Mouse (Mus musculus) megakaryocyte, adult 5-6 weeks (primary cell): Measurements from ENCODE around the gene Mycbp2. TPM values are rescaled to one million over a fixed set of nuclear protein-coding genes. Genes with fewer than 3 reads are reported as not detected.

Experiments used
- ATAC-seq: 2 replicates; pipeline ENCODE4 v1.8.0; 2016; ENCODE audit warnings: mild to moderate bottlenecking, inconsistent platforms; ENCODE audit not compliant: poor library complexity, severe bottlenecking
- total RNA-seq, 2 experiments: library from RNA; stranded (forward) in 1 of 2; stranded (reverse) in 1 of 2; fragments of 153-499, 151-499 nt in 1 of 2; fragments of 221-1000, 200-1000 nt in 1 of 2; gene quantifications; 2 replicates each; pipeline versions ENCODE4 v1.2.3 to v1.2.4; 2015 to 2017

Gene Mycbp2
- total RNA-seq, 2 experiments from 2014 or later = 56.4 to 71.3 TPM

DNA sequence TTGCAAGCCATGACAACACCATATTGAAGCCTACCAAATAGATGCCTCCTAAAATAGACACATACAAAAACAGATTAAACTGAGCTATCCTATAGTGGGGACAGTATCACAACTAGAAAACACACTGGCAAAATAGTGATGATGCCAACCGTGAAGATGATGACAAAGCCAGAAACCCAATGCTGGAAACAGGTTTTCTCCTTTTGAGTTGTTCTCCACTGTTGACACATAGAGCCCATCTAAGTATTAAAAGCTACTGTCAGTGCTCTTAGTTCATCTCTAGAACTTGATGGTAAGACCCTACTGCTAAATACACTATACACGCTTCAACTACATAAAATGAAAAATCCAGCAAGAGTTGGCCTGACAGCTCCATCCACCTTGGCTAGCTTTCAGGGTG is 86.2 kb downstream of the Mycbp2 start:
- no peak for ATAC-seq

DNA sequence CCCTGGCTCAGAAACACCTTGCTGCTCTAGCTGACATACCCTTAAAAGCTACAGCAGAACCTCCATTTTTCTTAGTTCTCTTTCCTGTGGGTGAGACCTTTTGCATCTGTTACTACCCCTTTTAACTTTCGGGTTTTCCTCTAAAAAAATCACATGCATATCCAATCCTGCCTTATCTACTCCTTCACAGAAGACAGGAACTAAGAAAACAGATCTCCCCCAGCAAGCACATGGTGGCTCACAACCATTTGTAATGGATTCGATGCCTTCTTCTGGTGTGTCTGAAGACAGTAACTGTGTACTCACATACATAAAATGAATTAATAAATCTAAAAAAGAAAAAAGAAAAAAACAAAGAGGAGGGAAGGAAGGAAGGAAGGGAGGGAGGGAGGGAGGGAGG is 87.9 kb downstream of the Mycbp2 start:
- ATAC-seq = no peak

DNA sequence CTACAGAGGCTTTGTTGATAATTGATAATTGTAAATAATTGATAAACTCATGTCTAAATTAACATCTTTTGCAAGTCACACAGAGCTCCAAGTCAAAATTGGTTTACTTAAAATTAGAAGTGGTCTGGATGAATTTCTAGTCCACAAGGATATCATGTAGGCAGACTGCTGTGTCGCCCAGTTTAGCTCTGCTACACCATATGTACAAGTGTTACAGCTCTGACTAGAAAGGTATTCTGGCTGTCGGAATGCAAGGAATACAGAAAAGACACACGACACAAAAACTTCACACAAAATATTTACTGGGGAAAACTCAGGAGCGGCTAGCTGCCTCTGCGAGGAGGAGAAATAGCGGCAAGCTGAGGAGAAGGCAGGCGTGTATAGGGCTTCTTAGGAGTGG is 89.7 kb downstream of the Mycbp2 start:
- no peak for ATAC-seq

DNA sequence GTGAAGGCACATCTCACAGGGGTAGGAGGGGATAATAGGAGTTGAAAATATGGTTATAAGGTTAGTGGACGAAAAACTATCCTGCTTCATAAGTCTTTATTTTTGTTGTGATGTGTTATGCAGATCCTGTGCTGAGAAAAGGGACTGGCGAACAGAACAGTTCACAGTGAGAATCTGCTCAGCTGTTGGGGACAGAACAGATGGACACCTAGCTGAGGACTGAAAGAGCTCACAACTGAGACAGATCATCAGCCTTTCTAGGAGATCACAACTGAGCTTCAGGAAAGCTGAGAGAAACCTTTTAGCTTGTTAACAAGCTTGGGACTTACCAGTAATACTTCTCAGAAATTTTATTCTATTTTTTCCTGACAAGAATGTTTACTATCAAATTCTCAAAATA is 92.3 kb downstream of the Mycbp2 start:
- ATAC-seq = no peak

DNA sequence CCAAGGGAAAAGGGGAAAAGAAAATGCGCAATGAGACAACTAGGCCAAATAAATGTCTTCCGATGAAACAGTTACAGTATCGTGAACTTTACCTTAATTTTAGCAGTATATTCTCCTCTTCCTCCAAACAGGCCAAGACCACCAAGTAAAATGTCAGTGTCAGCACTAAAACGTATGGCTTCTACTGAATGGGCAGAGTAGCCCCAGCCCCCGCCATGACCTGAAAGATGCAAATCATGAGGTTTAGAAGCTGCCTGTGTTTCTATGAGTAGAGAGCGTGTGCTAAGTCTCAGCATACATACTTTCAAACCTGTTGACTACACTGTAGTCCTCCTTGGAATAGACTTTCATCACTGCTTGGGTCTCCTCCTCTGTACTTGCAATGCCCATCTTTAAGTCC is 104.6 kb downstream of the Mycbp2 start:
- ATAC-seq = no peak

DNA sequence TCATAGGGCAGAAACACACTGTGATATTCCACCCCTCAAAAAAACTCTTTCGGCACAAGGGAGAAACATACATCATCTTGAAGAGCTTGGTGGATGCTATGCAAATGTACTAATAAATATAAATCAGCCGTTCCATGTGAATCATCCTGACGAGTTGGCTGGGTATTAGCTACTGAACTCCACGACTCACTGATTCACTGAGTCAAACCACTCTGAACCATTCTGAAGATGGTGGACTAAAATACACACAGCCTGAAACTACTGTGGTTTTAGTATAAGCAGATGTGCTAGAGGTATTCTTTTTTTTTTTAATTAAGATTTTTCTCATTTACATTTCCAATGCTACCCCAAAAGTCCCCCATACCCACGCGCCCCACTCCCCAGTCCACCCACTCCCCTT is 111.8 kb downstream of the Mycbp2 start:
- ATAC-seq = no peak

DNA sequence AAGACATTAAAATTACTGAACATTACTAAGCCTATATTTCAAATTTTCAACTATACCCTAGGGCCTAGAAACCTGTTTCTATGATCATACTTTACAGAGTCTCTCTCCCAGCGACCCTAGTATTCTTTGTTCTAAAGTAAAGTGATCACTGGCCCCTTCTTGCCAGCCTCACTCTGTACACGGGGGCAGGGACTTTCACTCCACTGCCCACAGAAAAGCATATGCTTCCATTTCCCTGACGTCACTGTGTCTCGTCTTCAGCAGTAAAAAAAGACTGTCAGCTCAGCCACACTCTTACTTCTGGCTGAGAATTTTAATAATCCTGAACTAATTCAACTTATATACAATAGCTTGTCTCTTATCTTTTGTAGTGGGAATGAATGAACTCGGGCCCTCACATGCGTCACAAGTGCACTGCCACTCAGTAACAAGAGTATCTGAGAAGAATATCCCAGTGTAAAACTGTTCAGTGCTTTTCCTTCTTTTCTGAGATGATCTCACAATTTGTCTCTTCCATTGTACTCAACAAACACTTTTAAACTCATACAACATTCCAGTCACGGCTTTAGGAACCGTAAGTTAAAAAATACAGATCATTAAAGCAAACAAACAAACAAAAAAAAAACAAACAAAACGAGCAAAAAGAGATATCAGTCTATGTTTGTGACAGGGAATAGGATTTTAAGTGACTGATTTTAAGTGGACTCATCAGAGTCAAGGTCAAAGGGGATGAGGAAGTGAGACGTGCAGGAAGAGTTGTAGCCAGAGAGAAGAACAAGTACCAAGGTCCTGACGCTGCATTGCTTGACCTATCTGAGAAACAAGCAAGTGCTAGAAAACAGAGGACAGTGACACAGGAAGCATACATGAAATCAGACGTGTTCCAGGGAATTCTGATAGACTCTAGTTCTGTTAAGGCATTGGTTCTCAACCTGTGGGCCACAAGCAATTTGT is 112.7 kb downstream of the Mycbp2 start:
- ATAC-seq = no peak

DNA sequence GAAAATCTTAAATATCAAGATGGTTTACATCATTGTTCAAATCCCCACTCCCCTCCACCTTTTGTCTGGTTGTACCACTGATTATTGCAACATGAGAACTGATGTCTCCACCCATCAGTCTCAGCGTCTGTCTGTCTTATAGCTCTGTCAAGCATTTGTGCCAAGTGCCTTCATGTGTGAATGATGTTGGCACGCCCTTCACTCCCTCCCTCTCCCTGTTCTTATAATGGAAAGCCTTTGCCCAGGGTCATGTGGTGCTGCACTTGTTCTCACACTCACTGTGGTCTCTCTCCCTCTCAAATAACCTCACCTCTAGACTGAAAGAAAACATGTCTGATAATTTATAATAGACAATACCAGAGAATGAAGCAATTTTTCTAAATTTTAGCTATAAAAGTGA is 124.3 kb downstream of the Mycbp2 start:
- ATAC-seq = no peak

DNA sequence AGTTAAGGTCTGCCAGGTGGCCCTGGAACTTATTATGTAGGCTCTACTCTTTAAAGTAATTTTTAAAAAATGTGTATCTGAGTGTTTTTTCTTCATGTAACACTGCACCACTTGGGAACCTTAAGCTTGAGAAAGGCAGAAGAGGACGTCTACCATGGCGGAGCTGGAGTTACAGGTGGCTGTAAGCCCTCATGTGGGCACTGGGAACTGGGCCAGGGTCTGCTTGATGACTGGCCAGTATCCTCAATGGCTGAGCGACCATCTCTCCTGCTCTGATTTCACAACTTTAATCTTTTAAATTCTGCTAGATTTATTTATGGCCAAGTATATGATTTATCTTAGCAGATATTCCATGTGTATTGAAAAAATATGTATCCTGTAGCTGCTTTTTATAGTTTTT is 124.9 kb downstream of the Mycbp2 start:
- no peak for ATAC-seq

DNA sequence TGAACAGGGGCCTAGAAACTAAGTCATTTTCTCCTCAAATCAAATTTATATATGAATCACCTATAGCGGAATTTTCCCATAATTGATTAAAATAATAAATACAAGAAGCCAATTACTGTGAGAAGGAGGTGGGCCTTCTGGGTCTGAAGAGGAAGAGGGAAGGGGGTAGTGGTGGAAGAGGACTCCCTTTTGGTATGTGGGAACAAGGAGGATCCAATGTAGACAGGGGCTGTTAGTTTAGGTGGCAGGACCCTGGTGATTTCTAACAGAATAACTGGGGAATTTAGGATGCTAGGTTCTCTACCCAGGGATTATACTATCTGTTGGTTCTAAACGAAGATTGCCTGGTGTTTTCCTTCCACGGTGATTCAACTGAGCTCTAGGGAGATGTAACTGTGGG is 130.3 kb downstream of the Mycbp2 start:
- no peak for ATAC-seq

DNA sequence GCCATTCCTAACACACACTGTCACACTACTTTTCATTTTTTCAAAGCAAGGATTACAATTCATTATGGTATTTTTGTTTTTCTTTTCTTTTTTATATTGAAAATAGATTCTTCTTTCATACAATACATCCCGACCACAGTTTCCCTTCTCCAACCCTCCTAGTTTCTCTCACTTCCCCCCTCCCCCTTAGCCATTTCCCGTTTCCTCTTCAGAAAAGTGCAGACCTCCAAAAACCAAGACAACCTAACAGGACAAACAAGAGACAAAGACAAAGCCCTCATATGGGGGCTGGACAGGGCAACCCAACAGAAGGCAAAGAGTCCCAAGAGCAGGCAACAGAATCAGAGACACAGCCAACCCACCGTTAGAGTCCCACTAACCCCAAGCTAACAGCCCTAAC is 160.0 kb downstream of the Mycbp2 start:
- peak; percentile 84 for ATAC-seq

DNA sequence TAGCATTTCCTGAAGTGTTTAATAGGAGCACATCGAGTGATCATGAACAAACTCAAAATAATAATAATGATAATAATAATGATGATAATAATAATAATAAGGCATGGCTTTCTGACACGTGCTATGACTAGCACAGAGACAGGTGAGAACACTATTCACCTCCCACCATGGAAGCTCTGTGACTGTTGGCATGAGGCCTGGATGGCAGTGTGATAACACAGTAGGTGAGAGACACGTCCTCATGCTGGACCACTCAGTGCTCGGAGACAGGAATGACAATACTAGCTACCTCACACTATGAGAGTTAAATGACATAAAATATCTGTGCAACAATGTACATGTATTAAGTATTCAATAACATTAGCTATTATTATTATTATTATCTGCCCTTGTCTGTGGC is 160.5 kb downstream of the Mycbp2 start:
- no peak for ATAC-seq

DNA sequence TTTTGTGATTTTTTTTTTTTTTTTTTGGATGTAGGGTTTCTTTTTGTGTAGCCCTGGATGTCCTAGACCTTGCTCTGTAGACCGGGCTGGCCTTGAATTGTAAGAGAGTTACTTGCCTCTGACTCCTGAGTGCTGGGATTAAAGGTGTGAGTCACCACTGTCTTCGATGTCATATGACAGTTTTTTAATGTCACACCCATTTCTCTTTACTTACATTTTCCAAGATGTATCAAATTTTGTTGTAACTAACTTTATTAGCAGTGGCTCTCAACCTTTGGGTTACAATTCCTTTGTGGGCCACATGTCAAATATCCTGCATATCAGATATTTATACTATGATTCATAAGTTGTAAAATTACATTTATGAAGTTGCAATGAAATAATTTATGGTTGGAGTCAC is 166.5 kb downstream of the Mycbp2 start:
- no peak for ATAC-seq

DNA sequence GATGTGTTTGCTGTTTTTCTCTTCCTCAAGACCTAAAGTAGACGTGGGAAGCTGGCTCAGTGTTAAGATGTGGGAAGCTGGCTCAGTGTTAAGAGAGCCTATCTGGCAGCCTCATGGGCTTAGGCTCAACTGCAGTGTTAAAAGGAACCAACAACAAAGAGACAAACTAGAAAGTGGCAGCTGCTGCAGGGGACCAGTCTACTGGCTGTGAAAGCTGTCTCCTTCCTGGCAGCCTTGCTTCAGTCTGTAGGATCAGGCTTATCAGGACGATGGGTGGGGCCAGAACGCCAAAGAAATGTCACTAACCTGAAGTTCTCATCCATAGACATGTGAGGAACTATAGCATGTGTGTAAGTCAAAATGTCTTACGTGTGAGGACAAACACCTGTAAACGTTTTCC is 183.7 kb downstream of the Mycbp2 start:
- no peak for ATAC-seq

DNA sequence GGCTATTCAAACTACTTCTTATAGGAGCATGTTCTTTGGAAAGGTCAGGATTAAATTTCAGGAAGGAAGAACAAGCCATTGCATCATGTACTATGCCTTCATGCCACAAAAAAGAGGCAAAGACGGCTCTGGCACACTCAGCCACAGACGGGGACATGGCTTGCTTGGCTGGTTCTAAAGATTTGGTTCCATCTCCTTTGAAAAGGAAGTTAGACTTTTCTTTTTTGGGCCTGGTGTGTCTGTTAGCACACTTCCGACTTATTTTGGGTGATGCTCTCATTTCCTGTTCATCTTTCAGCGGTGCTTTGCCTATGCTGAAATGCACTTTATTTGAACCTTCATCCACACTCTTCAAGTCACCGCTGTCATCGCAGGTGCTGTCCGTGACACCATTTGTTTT is 190.9 kb downstream of the Mycbp2 start:
- peak; percentile 40; the same call in 1 of the 2 replicates for ATAC-seq

DNA sequence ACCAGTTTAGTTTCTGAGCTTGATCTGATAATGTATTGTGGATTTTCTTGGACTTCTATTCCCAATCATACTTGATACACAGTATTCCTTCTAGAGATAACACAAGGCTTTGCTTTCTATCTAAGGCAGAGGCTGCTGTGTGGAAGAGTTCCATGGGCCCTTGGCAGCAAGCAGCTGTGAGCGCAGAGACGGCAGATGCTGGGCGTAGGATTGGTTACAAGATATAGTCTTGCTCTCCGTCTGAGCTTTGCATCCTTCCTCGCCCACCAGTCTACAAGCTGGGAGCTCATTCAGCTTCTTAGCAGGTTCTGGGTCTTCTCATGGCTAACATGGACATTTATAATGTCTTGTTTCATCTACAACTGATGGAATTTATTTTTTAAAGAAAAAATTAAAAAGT is 196.5 kb downstream of the Mycbp2 start:
- no peak for ATAC-seq

DNA sequence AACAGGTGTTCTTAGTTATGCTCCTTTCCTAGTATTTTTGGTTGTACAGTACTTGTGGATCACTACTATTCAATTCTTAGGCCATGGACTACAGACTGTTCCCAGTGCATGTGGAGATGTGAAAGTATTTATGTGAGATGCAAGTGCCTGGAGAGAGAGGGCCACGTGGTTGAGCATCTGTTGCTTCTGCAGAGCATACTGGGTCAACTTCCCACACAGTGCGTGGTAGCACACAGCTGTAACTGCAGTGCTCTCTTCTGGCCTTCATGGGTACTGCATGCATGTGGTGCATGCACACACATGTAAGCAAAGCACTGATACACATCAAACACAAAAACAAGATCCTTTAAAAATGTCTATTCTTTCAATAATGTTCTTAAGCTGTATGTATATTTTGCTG is 214.6 kb downstream of the Mycbp2 start:
- peak; percentile 92 for ATAC-seq

DNA sequence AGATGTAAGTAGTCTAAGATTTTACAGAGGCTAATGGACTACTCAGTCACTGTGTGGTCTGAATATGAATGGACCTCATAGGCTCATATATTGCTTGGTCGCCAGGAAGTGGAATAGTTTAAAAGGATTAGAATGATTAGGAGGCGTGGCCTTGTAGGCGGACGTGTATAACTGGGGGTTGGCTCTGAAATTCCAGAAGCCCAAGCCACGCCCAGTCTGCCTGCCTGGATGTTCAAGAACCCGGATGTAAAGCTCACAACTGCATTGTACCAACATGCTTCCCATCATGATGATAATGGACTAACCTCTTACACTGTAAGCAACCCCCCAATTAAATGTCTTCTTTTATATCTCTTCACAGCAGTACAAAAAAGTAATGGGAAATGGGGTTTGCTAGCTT is 220.9 kb downstream of the Mycbp2 start:
- ATAC-seq = no peak

DNA sequence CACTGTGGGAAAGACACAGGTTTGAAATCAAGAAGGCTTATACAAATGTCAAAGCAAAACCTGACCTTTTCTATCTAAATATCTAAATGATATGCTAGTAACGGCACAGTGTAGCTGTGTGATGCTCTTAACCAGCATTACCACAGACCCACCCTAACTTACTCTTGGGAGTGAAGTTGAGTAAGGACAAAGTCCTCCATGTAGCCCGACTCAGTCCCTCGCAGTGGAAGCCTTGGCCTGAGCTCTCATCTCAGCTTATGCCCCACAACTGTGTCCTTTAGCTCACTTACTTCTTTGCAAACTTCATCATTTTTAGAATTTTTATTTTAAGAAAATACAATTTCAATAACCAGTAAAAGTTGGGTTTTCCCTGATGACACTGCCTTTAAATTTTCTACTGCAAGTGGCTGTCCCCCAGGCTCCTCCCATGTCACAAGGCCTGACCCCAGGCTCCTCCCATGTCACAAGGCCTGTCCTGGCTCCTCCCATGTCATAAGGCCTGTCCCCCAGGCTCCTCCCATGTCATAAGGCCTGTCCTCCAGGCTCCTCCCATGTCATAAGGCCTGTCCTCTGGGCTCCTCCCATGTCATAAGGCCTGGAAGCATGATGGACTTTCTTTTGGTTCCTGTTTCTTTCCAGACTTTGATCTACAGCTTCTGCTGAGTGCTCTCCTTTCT is 231.5 kb downstream of the Mycbp2 start:
- peak; percentile 88 for ATAC-seq

DNA sequence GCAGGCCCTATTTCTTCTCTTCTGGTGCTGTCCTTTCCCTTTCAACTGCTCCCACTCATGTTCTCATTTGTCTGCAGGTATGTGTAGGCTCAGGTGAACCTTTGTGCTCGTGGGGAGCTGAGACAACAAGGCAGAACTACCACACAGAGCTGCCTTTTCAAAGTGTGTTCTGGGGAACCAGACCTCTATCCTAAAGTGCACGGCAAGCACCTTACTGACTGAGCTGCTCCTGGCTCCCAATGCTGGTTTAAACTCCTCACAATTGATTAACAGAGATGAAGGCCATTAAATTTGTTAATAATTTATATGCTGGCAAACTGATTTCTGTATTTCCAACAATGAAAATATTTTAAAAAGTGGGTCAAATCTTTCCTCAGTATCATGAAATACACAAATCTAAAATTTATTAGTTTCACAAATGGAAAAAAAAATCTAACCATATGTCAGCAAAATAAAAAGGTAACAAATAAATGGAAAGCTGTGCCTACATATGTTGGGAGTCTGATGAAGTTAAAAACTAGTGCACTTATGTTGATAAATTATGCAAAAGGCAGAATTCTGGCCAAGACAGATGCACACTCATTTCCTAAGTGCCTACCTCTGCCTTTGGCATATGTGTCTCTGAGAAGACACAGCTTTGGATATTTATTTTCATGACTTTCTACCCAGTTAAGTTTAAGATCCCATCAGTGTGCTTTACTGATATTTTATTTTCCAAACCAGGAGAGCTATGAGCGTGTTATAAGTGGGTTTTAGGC is 233.8 kb downstream of the Mycbp2 start:
- ATAC-seq = no peak

DNA sequence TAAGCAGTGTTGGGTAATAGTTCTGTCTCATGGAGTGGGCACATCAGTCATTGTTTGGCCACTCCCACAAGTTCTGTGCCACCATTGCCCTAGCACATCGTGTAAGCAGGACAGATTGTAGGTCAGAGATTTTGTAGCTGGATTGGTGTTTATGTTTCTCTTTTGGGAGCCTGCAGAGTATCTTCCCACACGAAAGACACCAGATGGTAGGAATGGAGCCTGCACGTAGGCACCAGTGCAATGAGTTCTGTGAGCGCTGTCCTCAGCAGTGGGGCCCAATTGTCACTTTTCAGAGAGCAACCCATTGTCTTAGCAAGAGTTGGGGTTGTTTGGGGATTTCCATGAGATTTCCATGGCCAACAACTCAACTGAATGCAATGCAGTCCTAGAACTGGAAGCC is 236.6 kb downstream of the Mycbp2 start:
- ATAC-seq = no peak

DNA sequence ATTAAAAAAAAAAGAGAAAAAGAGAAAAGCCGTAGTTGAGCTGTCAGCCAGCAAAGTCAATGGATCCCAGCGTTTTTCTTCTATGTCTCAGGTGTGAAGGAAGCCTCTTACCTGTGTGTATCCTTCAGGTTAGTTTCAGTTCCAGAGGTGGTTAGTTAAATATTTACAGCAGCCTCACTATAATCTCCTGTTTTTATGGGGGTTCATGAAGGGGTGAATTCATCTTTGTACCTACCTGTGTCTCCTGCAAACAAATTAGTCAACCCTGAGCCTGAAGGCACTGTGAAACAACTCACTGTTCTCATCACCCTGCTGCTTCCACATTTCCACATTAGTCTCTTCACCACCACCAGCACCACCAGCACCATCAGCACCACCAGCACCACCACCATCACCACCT is 240.3 kb downstream of the Mycbp2 start:
- ATAC-seq = no peak
